Mouse (Mus musculus) left cerebral cortex, postnatal 36 days (tissue): ENCODE measurements around the gene Ssxb1. TPM values are rescaled to one million over a fixed set of nuclear protein-coding genes. Genes with fewer than 3 reads are reported as not detected.
"Not testable (repeated sequence)": the region's sequence is repeated elsewhere in the genome, so short reads cannot be mapped to it uniquely, and the experiment has no call there.

Source experiments
- DNase-seq, 2 experiments: peaks; one replicate each; pipeline ENCODE4 v3.0.0; 2021 to 2022; ENCODE audit warnings: low spot score in 2 of 2, mixed read lengths in 1 of 2
- intact Hi-C: fragments of 180-260 bp; cut with DNase I; formaldehyde crosslinking; loops from one replicate; pipeline ENCODE4 v1.15.1; 2025
- total RNA-seq, 2 experiments: library from RNA; stranded (reverse); gene quantifications; 2 replicates each; pipeline ENCODE4 v1.2.3; 2021

Gene Ssxb1
- not detected for total RNA-seq

- DNase-seq, intact Hi-C loops: not testable (repeated sequence)
Measured at GRCm38 (mm10) chrX:8413005-8413404, at the start of gene Ssxb1. TSS of gene Ssxb1 (plus strand) at chrX:8413305.

- DNase-seq, intact Hi-C loops: not testable (repeated sequence)
Measured at GRCm38 (mm10) chrX:8366678-8367077, 46.4 kb upstream of the Ssxb1 start, which contains the start of gene Ssxb9. TSS of gene Ssxb9 (plus strand) at chrX:8366978.

- intact Hi-C loops, DNase-seq: not testable (repeated sequence)
Measured at GRCm38 (mm10) chrX:8461626-8462025, 48.5 kb downstream of the Ssxb1 start, which contains the start of gene Ssxb2. TSS of gene Ssxb2 (minus strand) at chrX:8461726.

Other genes with a start within 250 kb of the Ssxb1 start
- gene Tbc1d25, start 237.1 kb upstream of the Ssxb1 start, total RNA-seq = 10 to 100 TPM; 15.9 to 16.8 TPM
- 10 to 100 TPM; 33.5 to 35.9 TPM for gene Ebp, start 219.8 kb upstream of the Ssxb1 start, total RNA-seq
- 10 to 100 TPM; 74.4 to 76.7 TPM for gene Porcn, start 206.8 kb upstream of the Ssxb1 start, total RNA-seq
- gene Ftsj1, start 160.9 kb upstream of the Ssxb1 start, total RNA-seq = 10 to 100 TPM; 22.8 to 27.2 TPM
- 1 to 10 TPM; 2.3 to 4.3 TPM for gene Slc38a5, start 142.2 kb upstream of the Ssxb1 start, total RNA-seq
- not detected for gene Ssxb10, start 85.9 kb upstream of the Ssxb1 start, total RNA-seq
- gene Ssxb9, start 46.3 kb upstream of the Ssxb1 start, total RNA-seq = not detected
- gene Ssxb2, start 48.4 kb downstream of the Ssxb1 start, total RNA-seq = not detected
- gene Gm14459, start 111.6 kb downstream of the Ssxb1 start, total RNA-seq = not detected
- gene Ssxb6, start 134.9 kb downstream of the Ssxb1 start, total RNA-seq = not detected
- not detected for gene Ssxb3, start 178.5 kb downstream of the Ssxb1 start, total RNA-seq